Mouse (Mus musculus) heart, adult 2 months (tissue): Measurements from ENCODE around the gene Gm20388. TPM values are rescaled to one million over a fixed set of nuclear protein-coding genes. Genes with fewer than 3 reads are reported as not detected.

ENCODE experiments used
- DNase-seq, 2 experiments: peaks; one replicate each; pipeline ENCODE4 v3.0.0; 2021
- H3K27ac ChIP-seq: fragments of 200-600 bp; 2 replicates; pipeline ENCODE4 v1.8.1; 2022
- H3K27me3 ChIP-seq: fragments of 200-500 bp; 2 replicates; pipeline ENCODE4 v1.6.1; 2012; ENCODE audit warnings: mild to moderate bottlenecking, low read length, inconsistent platforms, mixed read lengths; ENCODE audit not compliant: control insufficient read depth, insufficient read depth
- H3K36me3 ChIP-seq: fragments of 200-500 bp; 2 replicates; pipeline ENCODE4 v1.6.1; 2012; ENCODE audit warnings: low read length, inconsistent platforms; ENCODE audit not compliant: control insufficient read depth, insufficient read depth
- H3K4me1 ChIP-seq: fragments of 200-500 bp; 2 replicates; pipeline ENCODE4 v1.6.1; 2011; ENCODE audit warnings: low read length; ENCODE audit not compliant: control insufficient read depth, insufficient read depth
- H3K4me3 ChIP-seq: fragments of 200-600 bp; 2 replicates; pipeline ENCODE4 v1.8.1; 2022
- H3K79me2 ChIP-seq: fragments of 200-500 bp; replicated peaks from 2 replicates; pipeline ENCODE4 v1.6.1; 2012; ENCODE audit warnings: mild to moderate bottlenecking, inconsistent platforms, low read length, moderate library complexity, mixed read lengths; ENCODE audit not compliant: control insufficient read depth, insufficient read depth
- H3K9ac ChIP-seq: fragments of 200-500 bp; 2 replicates; pipeline ENCODE4 v1.6.1; 2012; ENCODE audit warnings: low read depth, mild to moderate bottlenecking, control low read depth, inconsistent platforms, low read length, mixed read lengths
- CTCF ChIP-seq: fragments of 200-600 bp; IDR thresholded peaks from 2 replicates; pipeline ENCODE4 v1.8.1; 2022; ENCODE audit warnings: antibody characterized with exemption, mild to moderate bottlenecking, moderate library complexity
- EP300 ChIP-seq: fragments of 200-500 bp; IDR thresholded peaks from 2 replicates; pipeline ENCODE4 v1.6.1; 2011; ENCODE audit warnings: low read depth, low read length, control low read depth; ENCODE audit not compliant: insufficient read depth
- POLR2A ChIP-seq: fragments of 200-500 bp; IDR thresholded peaks from 2 replicates; pipeline ENCODE4 v1.6.1; 2011; ENCODE audit warnings: mild to moderate bottlenecking, low read depth, low read length, control low read depth; ENCODE audit not compliant: insufficient read depth
- WGBS: fragments of 180-500 bp; shearing (Covaris S2); methylation state at CpG from one replicate; pipeline ENCODE4 v1.1.7; 2018; 5-methylcytosine and 5-hydroxymethylcytosine counted together
- intact Hi-C: fragments of 180-260 bp; cut with DNase I; formaldehyde crosslinking; loops from one replicate; pipeline ENCODE4 v1.15.1; 2025
- polyA plus RNA-seq: library from polyadenylated mRNA; depleted of rRNA; stranded (reverse); fragments of >200 nt; gene quantifications from 2 replicates; pipeline ENCODE4 v1.2.3, GENCODE M21; 2012
- total RNA-seq, 2 experiments: library from RNA; stranded (reverse); gene quantifications; 2 replicates each; pipeline ENCODE4 v1.2.3; 2021

Gene Gm20388
- total and polyA plus RNA-seq, 3 experiments, result 1.8 to 32.3 TPM; not detected in 1

DNA sequence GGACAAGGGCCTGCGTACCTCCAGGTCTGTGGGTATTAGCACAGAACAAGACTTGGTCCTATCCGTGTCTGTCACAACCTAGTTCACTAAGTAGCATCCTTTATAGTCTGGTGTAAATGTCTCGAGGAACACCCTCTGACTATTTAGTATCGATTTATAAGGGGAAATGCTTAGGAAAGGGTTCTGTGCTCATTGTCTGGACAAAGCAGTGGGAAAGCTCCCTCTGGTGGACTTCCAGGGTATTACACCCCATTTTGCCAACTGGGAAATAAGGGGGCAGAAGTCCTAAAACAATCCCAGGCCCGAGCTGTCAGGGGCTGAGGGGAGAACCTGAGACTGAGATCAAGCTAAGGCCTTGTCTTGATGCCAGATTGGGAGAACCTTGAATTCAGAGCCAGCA, 3291.6 kb downstream of the Gm20388 start:
- intact Hi-C loops, result loop anchor here (2.0 to 5.0 kb wide), 2 partner anchors 95 to 365 kb away; no protein-coding TSS in a partner anchor

DNA sequence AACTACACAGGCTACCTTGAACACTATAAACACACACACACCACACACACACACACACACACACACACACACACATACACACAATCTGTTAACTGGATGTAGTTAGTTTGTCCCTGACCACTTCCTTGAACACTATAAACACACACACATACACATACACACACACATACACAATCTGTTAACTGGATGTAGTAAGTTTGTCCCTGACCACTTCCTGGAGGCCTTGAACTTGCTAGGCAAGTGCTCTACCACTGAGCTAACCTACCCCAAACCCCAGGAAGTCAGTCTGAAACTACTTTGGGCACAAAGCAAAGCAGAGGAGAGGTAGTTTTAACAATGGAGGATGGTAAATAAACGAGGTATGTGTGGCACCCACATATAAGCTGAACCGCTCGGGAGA, 3292.9 kb downstream of the Gm20388 start:
- intact Hi-C loops, result loop anchor here (2.0 to 5.0 kb wide), 2 partner anchors 97 to 366 kb away; no protein-coding TSS in a partner anchor
- Histone ChIP-seq H3K27me3 (no peaks in the 10 kb centered on the region), H3K4me1 (no peaks in the 10 kb centered on the region), H3K4me3 (no peak overlapping the region), H3K79me2 (no peaks in the 10 kb centered on the region), H3K9ac (no peak overlapping the region), H3K36me3 (no peaks in the 10 kb centered on the region), H3K27ac (no peak overlapping the region)
- no peak for DNase-seq
- no peak for TF ChIP-seq POLR2A
- WGBS, result 76% methylated on average over 3 of the region's 3 CpGs

More for the DNA sequence above, 3291.6 kb downstream of the Gm20388 start:
- no peaks in the 10 kb centered on the region for H3K4me1 ChIP-seq
- DNase-seq, result peak; percentile 55 to 75
- no peaks in the 10 kb centered on the region for H3K27me3 ChIP-seq
- no peaks in the 10 kb centered on the region for H3K79me2 ChIP-seq
- no peak overlapping the region for H3K27ac ChIP-seq
- no peaks in the 10 kb centered on the region for H3K36me3 ChIP-seq
- no peak overlapping the region for H3K4me3 ChIP-seq
- TF ChIP-seq EP300 (no peak), CTCF (peak; percentile 97), POLR2A (no peak)
- WGBS, result 24% methylated on average over 5 of the region's 5 CpGs
- no peak overlapping the region for H3K9ac ChIP-seq

- H3K27ac ChIP-seq, result peak overlapping the region; percentile 93
- intact Hi-C loops, result loop anchor here (2.0 to 10.0 kb wide), 3 partner anchors 43 to 737 kb away; partner anchors contain the start of genes Ctu2, Rnf166, Vps9d1 and Zfp276
- H3K79me2 ChIP-seq, result no peaks in the 10 kb centered on the region
Observed at GRCm38 (mm10) chr8:123211876-123212275, 3301.2 kb downstream of the Gm20388 start.

DNA sequence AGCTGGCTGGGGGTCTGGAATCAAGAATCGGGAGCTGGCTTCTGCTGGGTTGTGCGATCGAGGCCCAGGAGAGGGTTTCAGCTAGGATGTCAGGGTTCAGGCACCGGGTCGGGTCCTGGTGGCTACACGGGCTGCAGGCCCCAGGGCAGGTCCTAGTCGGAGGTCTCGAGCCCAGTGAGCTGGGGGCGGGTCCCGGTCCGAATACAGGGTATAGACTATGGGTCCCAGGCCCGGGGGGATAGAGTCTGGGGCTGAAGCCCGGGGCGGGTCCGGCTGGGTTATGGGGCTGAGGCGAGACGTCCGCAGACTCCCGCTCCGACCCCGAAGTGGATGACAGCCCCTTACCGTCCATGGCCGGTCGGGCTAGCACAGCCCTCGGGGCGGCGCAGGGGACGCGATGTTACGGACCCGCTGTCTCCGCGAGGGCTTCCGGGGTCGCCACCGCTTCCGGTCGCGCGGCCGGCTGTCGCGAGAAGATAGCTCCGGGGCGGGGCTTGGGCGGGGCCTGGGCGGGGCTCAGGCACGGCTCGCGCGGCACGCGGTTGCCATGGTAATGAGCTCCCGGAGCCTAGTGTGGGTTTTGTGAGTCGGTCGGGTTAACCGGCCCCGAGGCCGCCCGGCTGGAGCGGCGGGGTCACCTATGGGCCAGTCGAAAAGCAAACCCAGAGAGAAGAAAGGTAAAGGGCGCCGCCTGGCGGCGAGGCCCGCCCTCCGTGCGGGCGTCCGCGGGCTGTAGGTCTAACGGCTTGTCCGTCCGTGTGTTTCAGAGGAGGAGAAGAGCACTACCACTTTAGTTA, 3301.9 kb downstream of the Gm20388 start, which contains the start of the genes Chmp1a and Spata33:
TSS of gene Chmp1a (minus strand) at position 443 of the 797 bp plus-strand sequence.
TSS of gene Spata33 (plus strand) at position 512 of the 797 bp plus-strand sequence.
- peak within 1 kb of the TSS; percentile 90 for H3K9ac ChIP-seq
- 0 out of 2 replicates have a peak, but pooled peaks have one; percentile 4 for TF ChIP-seq EP300
- TF ChIP-seq CTCF, result peak; percentile 86
- peak; percentile 79 for TF ChIP-seq POLR2A
- peak within 1 kb of the TSS; percentile 93 for H3K27ac ChIP-seq
- intact Hi-C loops, result loop anchor here (2.0 to 10.0 kb wide), 3 partner anchors 42 to 738 kb away; partner anchors contain the start of genes Ctu2, Rnf166, Vps9d1 and Zfp276
- H3K4me3 ChIP-seq, result peak within 1 kb of the TSS; percentile 82
- no peaks in the 10 kb centered on the region for H3K36me3 ChIP-seq
- WGBS, result under 1% methylated on average over 76 of the region's 76 CpGs
- H3K4me1 ChIP-seq, result peaks cover 3% of the 10 kb centered on the region; the same call in 1 of the 2 replicates
- no peaks in the 10 kb centered on the region for H3K79me2 ChIP-seq
- no peaks in the 10 kb centered on the region for H3K27me3 ChIP-seq
- peak; percentile 89 to 91 for DNase-seq

More at GRCm38 (mm10) chr8:123211876-123212275, 3301.2 kb downstream of the Gm20388 start:
- Histone ChIP-seq H3K4me1 (peaks cover 3% of the 10 kb centered on the region; the same call in 1 of the 2 replicates), H3K36me3 (no peaks in the 10 kb centered on the region), H3K27me3 (no peaks in the 10 kb centered on the region), H3K4me3 (peak overlapping the region; percentile 82), H3K9ac (peak overlapping the region; percentile 90)
- 27% methylated on average over 10 of the region's 10 CpGs for WGBS
- no peak for DNase-seq
- TF ChIP-seq EP300, result no peak
- TF ChIP-seq CTCF, result no peak
- no peak for TF ChIP-seq POLR2A

GRCm38 (mm10) chr8:123213118-123213772, 3302.6 kb downstream of the Gm20388 start:
- no peaks in the 10 kb centered on the region for H3K36me3 ChIP-seq
- H3K27me3 ChIP-seq, result no peaks in the 10 kb centered on the region
- 15% methylated on average over 22 of the region's 22 CpGs for WGBS
- DNase-seq, result no peak
- no peaks in the 10 kb centered on the region for H3K79me2 ChIP-seq
- peak overlapping the region; percentile 81 for H3K9ac ChIP-seq
- peak overlapping the region; percentile 82 for H3K4me3 ChIP-seq
- intact Hi-C loops, result loop anchor here (2.0 to 10.0 kb wide), 3 partner anchors 42 to 738 kb away; partner anchors contain the start of genes Ctu2, Rnf166, Vps9d1 and Zfp276
- peak overlapping the region; percentile 93 for H3K27ac ChIP-seq
- no peak; the same call in 1 of the 2 replicates for TF ChIP-seq POLR2A
- peak; percentile 11; the same call in 1 of the 2 replicates for TF ChIP-seq CTCF
- peaks cover 3% of the 10 kb centered on the region; the same call in 1 of the 2 replicates for H3K4me1 ChIP-seq
